Mouse (Mus musculus): ENCODE measurements at regions not wholly inside any gene's neighbourhood (a gene's known extent, or its start where the extent isn't known, plus 50 kb on each side); places are given as distances from the start of the nearest gene placed in this dataset.

GRCm38 (mm10) chr14:95726082-95726481 lies 155.0 kb upstream of the 4921530L21Rik start:
- TF ChIP-seq HCFC1 (IDR thresholded peaks at IDR 0.05; ENCODE audit: borderline replicate concordance, insufficient read depth, low read length) (no peak), CHD2 (IDR thresholded peaks at IDR 0.05; ENCODE audit: low read depth, low read length) (no peak), ZNF384 (IDR thresholded peaks at IDR 0.05; ENCODE audit: low read depth, low read length) (no peak), MAFK (IDR thresholded peaks at IDR 0.05; ENCODE audit: insufficient read depth, low read depth, low read length) (no peak), ZC3H11A (IDR thresholded peaks at IDR 0.05; ENCODE audit: borderline replicate concordance, low read depth, low read length) (no peak)

Measured in ES-E14 (cell line).